Mouse (Mus musculus): ENCODE measurements at regions not wholly inside any gene's neighbourhood (a gene's known extent, or its start where the extent isn't known, plus 50 kb on each side); places are given as distances from the start of the nearest gene placed in this dataset.
A peak's percentile ranks its signal among the peaks of the same experiment; 100 is the strongest.
"Not testable (repeated sequence)": the region's sequence is repeated elsewhere in the genome, so short reads cannot be mapped to it uniquely, and the experiment has no call there.

DNA sequence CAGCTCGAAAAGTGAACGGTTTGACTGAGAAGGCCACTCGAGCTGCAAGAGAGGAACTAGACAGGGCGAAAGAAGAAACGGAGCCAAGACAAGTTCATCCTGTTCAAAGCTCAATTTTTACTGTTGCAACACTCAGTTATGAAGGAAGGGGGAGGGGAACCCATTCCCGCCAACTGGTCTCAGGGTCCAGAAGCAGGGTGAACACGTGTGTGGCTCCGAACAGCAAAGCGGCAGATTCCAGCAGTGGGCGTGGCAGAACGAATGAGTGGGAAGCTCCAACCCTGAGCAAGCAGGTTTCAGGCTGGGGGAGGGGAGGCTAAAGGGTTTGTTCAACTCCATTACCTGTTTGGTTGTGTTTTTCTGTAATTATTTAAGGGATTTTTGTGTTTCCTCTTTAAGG lies 193.8 kb downstream of the Gm17267 start:
- DNase-seq (ENCODE audit: low read depth, low spot score) = not testable (repeated sequence)

DNA sequence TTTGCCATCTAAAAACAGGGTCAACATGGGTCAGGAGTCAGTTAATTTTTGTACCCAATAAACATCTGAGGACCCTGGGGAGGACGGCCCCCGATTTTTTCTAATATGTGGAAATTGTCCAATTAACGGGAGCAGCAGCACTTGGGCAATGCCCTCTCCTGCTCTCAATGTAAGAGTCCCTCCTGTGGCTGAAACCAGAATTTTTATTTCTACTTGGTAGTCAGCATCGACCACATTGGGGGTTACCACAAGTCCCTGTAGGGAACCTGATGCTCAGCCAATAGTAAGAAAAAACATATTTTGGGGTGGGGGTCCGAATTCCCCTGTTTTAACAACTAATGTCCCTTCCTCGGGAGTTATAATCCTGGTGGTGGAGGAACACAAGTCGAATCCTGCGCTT lies 205.9 kb downstream of the Gm17267 start:
- not testable (repeated sequence) for H3K9me3 ChIP-seq (replicated peaks; ENCODE audit: insufficient read depth, low read length); H3K4me3 ChIP-seq (ENCODE audit: control insufficient read depth in 1 of 2, insufficient read depth in 1 of 2, low read depth in 2 of 2, low read length in 2 of 2); H3K4me1 ChIP-seq (ENCODE audit: control insufficient read depth in 1 of 2, insufficient read depth in 2 of 2, low read length in 2 of 2); H3K9ac ChIP-seq (ENCODE audit: control insufficient read depth, low read depth, low read length, poor library complexity, severe bottlenecking); H3K79me2 ChIP-seq (ENCODE audit: control insufficient read depth, insufficient read depth, low read length, poor library complexity); H3K27me3 ChIP-seq (ENCODE audit: control insufficient read depth in 1 of 2, insufficient read depth in 2 of 2, low read length in 2 of 2); H3K36me3 ChIP-seq (ENCODE audit: control insufficient read depth in 1 of 2, insufficient read depth in 2 of 2, low read length in 2 of 2); H3K27ac ChIP-seq (ENCODE audit: control insufficient read depth, low read depth, low read length)
- peak; percentile 22; the same call in 1 of the 2 replicates for TF ChIP-seq SMC3 (IDR thresholded peaks at IDR 0.05; ENCODE audit: low read depth, low read length)
- peak in 2 of 3 experiments; percentile 5 to 9; a peak in 1 of 6 replicates for TF ChIP-seq CTCF (IDR thresholded peaks at IDR 0.05 in 2 of 3, conservative IDR thresholded peaks at IDR 0.05 in 1 of 3; ENCODE audit: control insufficient read depth in 1 of 3, insufficient read depth in 1 of 3, low read depth in 2 of 3, low read length in 3 of 3, poor library complexity in 1 of 3, severe bottlenecking in 1 of 3)
- DNase-seq (ENCODE audit: low read depth, low spot score) = peak; percentile 35

More for the DNA sequence above, 193.8 kb downstream of the Gm17267 start:
- not testable (repeated sequence) for H3K27ac ChIP-seq (ENCODE audit: control insufficient read depth, low read depth, low read length); H3K4me1 ChIP-seq (ENCODE audit: control insufficient read depth in 1 of 2, insufficient read depth in 2 of 2, low read length in 2 of 2); H3K9me3 ChIP-seq (replicated peaks; ENCODE audit: insufficient read depth, low read length); H3K4me3 ChIP-seq (ENCODE audit: control insufficient read depth in 1 of 2, insufficient read depth in 1 of 2, low read depth in 2 of 2, low read length in 2 of 2); H3K36me3 ChIP-seq (ENCODE audit: control insufficient read depth in 1 of 2, insufficient read depth in 2 of 2, low read length in 2 of 2); H3K79me2 ChIP-seq (ENCODE audit: control insufficient read depth, insufficient read depth, low read length, poor library complexity); H3K9ac ChIP-seq (ENCODE audit: control insufficient read depth, low read depth, low read length, poor library complexity, severe bottlenecking); H3K27me3 ChIP-seq (ENCODE audit: control insufficient read depth in 1 of 2, insufficient read depth in 2 of 2, low read length in 2 of 2)

DNA sequence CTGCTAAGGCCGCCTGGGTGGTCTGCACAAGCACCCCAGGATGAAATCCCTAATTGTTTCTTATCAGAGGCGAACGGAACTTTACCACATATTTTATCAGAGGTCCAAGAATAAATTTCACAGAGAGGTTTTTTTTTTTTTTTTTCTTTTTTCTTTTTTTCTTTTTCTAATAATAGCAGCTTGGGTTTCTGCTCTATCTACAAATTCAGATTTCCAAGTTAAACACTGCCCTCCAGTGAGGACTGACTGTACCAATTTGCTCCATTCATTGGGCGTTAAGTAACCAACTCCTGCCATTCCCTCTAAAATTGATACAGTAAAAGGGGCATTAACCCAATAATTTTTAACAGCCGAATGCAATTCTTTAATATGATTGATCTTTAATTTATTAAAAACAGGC lies 207.0 kb downstream of the Gm17267 start:
- peak overlapping the region in 1 of 2 experiments; percentile 95; a peak in 3 of 4 replicates for H3K4me3 ChIP-seq (ENCODE audit: control insufficient read depth in 1 of 2, insufficient read depth in 1 of 2, low read depth in 2 of 2, low read length in 2 of 2)
- H3K36me3 ChIP-seq (ENCODE audit: control insufficient read depth in 1 of 2, insufficient read depth in 2 of 2, low read length in 2 of 2); H3K9ac ChIP-seq (ENCODE audit: control insufficient read depth, low read depth, low read length, poor library complexity, severe bottlenecking); H3K4me1 ChIP-seq (ENCODE audit: control insufficient read depth in 1 of 2, insufficient read depth in 2 of 2, low read length in 2 of 2); H3K27me3 ChIP-seq (ENCODE audit: control insufficient read depth in 1 of 2, insufficient read depth in 2 of 2, low read length in 2 of 2); H3K9me3 ChIP-seq (replicated peaks; ENCODE audit: insufficient read depth, low read length); H3K27ac ChIP-seq (ENCODE audit: control insufficient read depth, low read depth, low read length); H3K79me2 ChIP-seq (ENCODE audit: control insufficient read depth, insufficient read depth, low read length, poor library complexity): not testable (repeated sequence)
- peak; percentile 60 for DNase-seq (ENCODE audit: low read depth, low spot score)
- peak in 1 of 3 experiments; percentile 39; a peak in 2 of 6 replicates for TF ChIP-seq CTCF (IDR thresholded peaks at IDR 0.05 in 2 of 3, conservative IDR thresholded peaks at IDR 0.05 in 1 of 3; ENCODE audit: control insufficient read depth in 1 of 3, insufficient read depth in 1 of 3, low read depth in 2 of 3, low read length in 3 of 3, poor library complexity in 1 of 3, severe bottlenecking in 1 of 3)
- TF ChIP-seq ZC3H11A (IDR thresholded peaks at IDR 0.05; ENCODE audit: low read depth, low read length) = peak; percentile 26; the same call in 1 of the 2 replicates
- peak; percentile 55; the same call in 1 of the 2 replicates for TF ChIP-seq MEF2A (IDR thresholded peaks at IDR 0.05; ENCODE audit: extremely low read depth, insufficient replicate concordance, low read depth, low read length, poor library complexity, severe bottlenecking)
- TF ChIP-seq RAD21 (IDR thresholded peaks at IDR 0.05; ENCODE audit: low read depth, low read length) = peak; percentile 60
- TF ChIP-seq ZNF384 (IDR thresholded peaks at IDR 0.05; ENCODE audit: low read depth, low read length) = peak; percentile 85
- TF ChIP-seq SMC3 (IDR thresholded peaks at IDR 0.05; ENCODE audit: low read depth, low read length) = peak; percentile 50

DNA sequence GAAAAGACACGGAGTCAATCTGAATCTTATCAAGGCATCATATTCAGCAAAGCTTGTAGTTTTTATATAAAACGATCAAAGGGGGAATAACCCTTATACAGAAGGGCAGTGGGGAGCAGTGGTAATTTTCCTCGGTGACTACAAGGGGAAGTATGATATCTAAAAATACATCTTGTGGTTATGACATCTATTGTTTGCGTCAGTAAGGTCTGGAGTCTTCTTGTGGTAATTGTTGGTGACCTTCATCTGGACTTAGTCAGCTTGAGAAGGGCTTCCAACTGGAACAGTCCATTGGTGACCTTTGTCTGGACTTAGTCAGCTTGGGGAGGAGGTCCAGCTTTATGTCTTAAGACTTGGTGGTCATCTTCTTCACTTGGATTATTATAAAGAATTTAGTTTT lies 208.9 kb downstream of the Gm17267 start:
- not testable (repeated sequence) for H3K9me3 ChIP-seq (replicated peaks; ENCODE audit: insufficient read depth, low read length); H3K9ac ChIP-seq (ENCODE audit: control insufficient read depth, low read depth, low read length, poor library complexity, severe bottlenecking); H3K79me2 ChIP-seq (ENCODE audit: control insufficient read depth, insufficient read depth, low read length, poor library complexity); H3K4me1 ChIP-seq (ENCODE audit: control insufficient read depth in 1 of 2, insufficient read depth in 2 of 2, low read length in 2 of 2); H3K36me3 ChIP-seq (ENCODE audit: control insufficient read depth in 1 of 2, insufficient read depth in 2 of 2, low read length in 2 of 2); H3K27me3 ChIP-seq (ENCODE audit: control insufficient read depth in 1 of 2, insufficient read depth in 2 of 2, low read length in 2 of 2); H3K27ac ChIP-seq (ENCODE audit: control insufficient read depth, low read depth, low read length)
- DNase-seq (ENCODE audit: low read depth, low spot score) = peak; percentile 27
- peak overlapping the region; percentile 54 to 95; a peak in 3 of 4 replicates for H3K4me3 ChIP-seq (ENCODE audit: control insufficient read depth in 1 of 2, insufficient read depth in 1 of 2, low read depth in 2 of 2, low read length in 2 of 2)
